Mouse (Mus musculus) midbrain, embryonic 14.5 days (tissue): Measurements from ENCODE around the gene Nipa1. TPM values are rescaled to one million over a fixed set of nuclear protein-coding genes. Genes with fewer than 3 reads are reported as not detected.

ENCODE experiments used
- ATAC-seq: fragments of 200-750 bp; cut with Nextera tagmentation; 2 replicates; pipeline ENCODE4 v1.8.0; 2017; ENCODE audit warnings: moderate number of reproducible peaks, moderate library complexity; ENCODE audit not compliant: low FRiP score, low TSS enrichment
- DNase-seq: peaks from one replicate; pipeline ENCODE4 v3.0.0-alpha.2; 2015
- H3K27ac ChIP-seq: fragments of 300-500 bp; sonication (generic); replicated peaks from 2 replicates; pipeline ENCODE4 v1.5.1; 2014; ENCODE audit warnings: mild to moderate bottlenecking, low read depth, low read length, moderate library complexity
- H3K27me3 ChIP-seq: fragments of 300-500 bp; sonication (generic); 2 replicates; pipeline ENCODE4 v1.6.1; 2014; ENCODE audit warnings: low read length, control low read depth, mixed read lengths; ENCODE audit not compliant: control insufficient read depth, insufficient read depth
- H3K36me3 ChIP-seq: fragments of 300-500 bp; sonication (generic); 2 replicates; pipeline ENCODE4 v1.6.1; 2014; ENCODE audit warnings: low read length, control low read depth; ENCODE audit not compliant: control insufficient read depth, insufficient read depth
- H3K4me1 ChIP-seq: fragments of 300-500 bp; sonication (generic); 2 replicates; pipeline ENCODE4 v1.6.1; 2014; ENCODE audit warnings: mild to moderate bottlenecking, antibody characterized with exemption, low read length, control low read depth; ENCODE audit not compliant: control insufficient read depth, insufficient read depth
- H3K4me2 ChIP-seq: fragments of 300-500 bp; sonication (generic); 2 replicates; pipeline ENCODE4 v1.6.1; 2014; ENCODE audit warnings: mild to moderate bottlenecking, low read length, moderate library complexity
- H3K4me3 ChIP-seq: fragments of 300-500 bp; sonication (generic); replicated peaks from 2 replicates; pipeline ENCODE4 v1.5.1; 2014; ENCODE audit warnings: low read depth, low read length
- H3K9ac ChIP-seq: fragments of 300-500 bp; sonication (generic); replicated peaks from 2 replicates; pipeline ENCODE4 v1.6.1; 2014; ENCODE audit warnings: mild to moderate bottlenecking, low read length, moderate library complexity
- H3K9me3 ChIP-seq: fragments of 300-500 bp; sonication (generic); 2 replicates; pipeline ENCODE4 v1.6.1; 2016; ENCODE audit warnings: low read length, control low read depth, mixed read lengths; ENCODE audit not compliant: control insufficient read depth
- WGBS: fragments of 180-500 bp; shearing (Covaris S2); extraction: QIAGEN DNeasy Blood & Tissue Kit; methylation state at CpG from one replicate; pipeline ENCODE4 v1.1.7; 2014; 5-methylcytosine and 5-hydroxymethylcytosine counted together
- polyA plus RNA-seq: library from polyadenylated mRNA; unstranded; fragments of >200 nt; fragmentation: Nextera tagmentation; extraction: Ambion mirVana; gene quantifications from 2 replicates; pipeline ENCODE4 v1.2.1, GENCODE M21; 2014

Nipa1 gene
- polyA plus RNA-seq, 1 experiment from 2014 or later: 20.1 TPM

- H3K27ac ChIP-seq: no peak overlapping the region
- no peaks in the 10 kb centered on the region for H3K36me3 ChIP-seq
- no peak overlapping the region for H3K9ac ChIP-seq
- DNase-seq (no peak), ATAC-seq (no peak)
- WGBS: 79% methylated on average over 3 of the region's 3 CpGs
- no peak overlapping the region for H3K4me2 ChIP-seq
- H3K27me3 ChIP-seq: no peaks in the 10 kb centered on the region
- peaks cover 3% of the 10 kb centered on the region for H3K4me1 ChIP-seq
- no peaks in the 10 kb centered on the region for H3K9me3 ChIP-seq
- no peak overlapping the region for H3K4me3 ChIP-seq
Observed at GRCm38 (mm10) chr7:56044267-56044629, 24.5 kb upstream of the Nipa1 start.

- Histone ChIP-seq H3K27ac (no peak overlapping the region), H3K4me3 (no peak overlapping the region), H3K27me3 (no peaks in the 10 kb centered on the region), H3K36me3 (no peaks in the 10 kb centered on the region), H3K9me3 (no peaks in the 10 kb centered on the region), H3K4me2 (no peak overlapping the region), H3K9ac (no peak overlapping the region), H3K4me1 (no peaks in the 10 kb centered on the region)
- ATAC-seq (no peak), DNase-seq (no peak)
- WGBS: 63% methylated on average over 4 of the region's 4 CpGs
Observed at GRCm38 (mm10) chr7:56043577-56044266, 24.0 kb upstream of the Nipa1 start.

- Histone ChIP-seq H3K27ac (no peak overlapping the region), H3K9ac (no peak overlapping the region), H3K4me2 (no peak overlapping the region), H3K9me3 (no peaks in the 10 kb centered on the region), H3K4me1 (no peaks in the 10 kb centered on the region), H3K36me3 (no peaks in the 10 kb centered on the region), H3K4me3 (no peak overlapping the region), H3K27me3 (no peaks in the 10 kb centered on the region)
- DNase-seq: peak; percentile 83
- WGBS: 18% methylated on average over 5 of the region's 5 CpGs
- no peak for ATAC-seq
Observed at GRCm38 (mm10) chr7:56042353-56042752, 22.6 kb upstream of the Nipa1 start.

GRCm38 (mm10) chr7:56023586-56023985 lies 3.8 kb upstream of the Nipa1 start:
- no peaks in the 10 kb centered on the region for H3K36me3 ChIP-seq
- H3K4me3 ChIP-seq: no peak overlapping the region
- no peaks in the 10 kb centered on the region for H3K9me3 ChIP-seq
- no peak overlapping the region for H3K9ac ChIP-seq
- H3K27me3 ChIP-seq: no peaks in the 10 kb centered on the region
- peaks cover 2% of the 10 kb centered on the region; the same call in 1 of the 2 replicates for H3K4me1 ChIP-seq
- no peak overlapping the region for H3K4me2 ChIP-seq
- ATAC-seq: no peak
- WGBS: 92% methylated on average over 3 of the region's 3 CpGs
- DNase-seq: no peak
- no peak overlapping the region for H3K27ac ChIP-seq

GRCm38 (mm10) chr7:56018972-56019929 lies 503 bp downstream of the Nipa1 start:
- ATAC-seq (peak; percentile 93), DNase-seq (peak; percentile 92)
- WGBS: under 1% methylated on average over 69 of the region's 71 CpGs
- Histone ChIP-seq H3K27me3 (no peaks in the 10 kb centered on the region), H3K27ac (peak overlapping the region; percentile 88), H3K9ac (peak overlapping the region; percentile 88), H3K9me3 (peaks cover 2% of the 10 kb centered on the region; the same call in 1 of the 2 replicates), H3K4me3 (peak overlapping the region; percentile 62), H3K4me2 (peak overlapping the region; percentile 69), H3K4me1 (peaks cover 10% of the 10 kb centered on the region), H3K36me3 (0 out of 2 replicates have a peak, but pooled peaks cover 3% of the 10 kb centered on the region)

- Histone ChIP-seq H3K4me2 (peak overlapping the region; percentile 69), H3K4me1 (peaks cover 10% of the 10 kb centered on the region), H3K9ac (peak overlapping the region; percentile 88), H3K36me3 (0 out of 2 replicates have a peak, but pooled peaks cover 3% of the 10 kb centered on the region), H3K27ac (peak overlapping the region; percentile 88), H3K4me3 (peak overlapping the region; percentile 62), H3K9me3 (peaks cover 2% of the 10 kb centered on the region; the same call in 1 of the 2 replicates), H3K27me3 (no peaks in the 10 kb centered on the region)
- WGBS: 52% methylated on average over 7 of the region's 7 CpGs
- DNase-seq (no peak), ATAC-seq (peak; percentile 10; the same call in 1 of the 2 replicates)
Observed at GRCm38 (mm10) chr7:56018446-56018971, 1.2 kb downstream of the Nipa1 start.

- WGBS: 84% methylated on average over 3 of the region's 3 CpGs
- Histone ChIP-seq H3K27ac (no peak overlapping the region), H3K27me3 (no peaks in the 10 kb centered on the region), H3K9me3 (peaks cover 2% of the 10 kb centered on the region; the same call in 1 of the 2 replicates), H3K4me1 (peaks cover 10% of the 10 kb centered on the region), H3K36me3 (0 out of 2 replicates have a peak, but pooled peaks cover 3% of the 10 kb centered on the region), H3K4me3 (peak overlapping the region; percentile 62), H3K4me2 (peak overlapping the region; percentile 69), H3K9ac (no peak overlapping the region)
- ATAC-seq: no peak
- no peak for DNase-seq
Observed at GRCm38 (mm10) chr7:56017761-56018160, 2.0 kb downstream of the Nipa1 start.

- Histone ChIP-seq H3K4me1 (peaks cover 10% of the 10 kb centered on the region), H3K4me3 (no peak overlapping the region), H3K9ac (no peak overlapping the region), H3K4me2 (no peak overlapping the region), H3K27ac (no peak overlapping the region), H3K9me3 (peaks cover 2% of the 10 kb centered on the region; the same call in 1 of the 2 replicates), H3K27me3 (no peaks in the 10 kb centered on the region), H3K36me3 (0 out of 2 replicates have a peak, but pooled peaks cover 3% of the 10 kb centered on the region)
- WGBS: 95% methylated on average over 7 of the region's 7 CpGs
- DNase-seq (no peak), ATAC-seq (no peak)
Observed at GRCm38 (mm10) chr7:56015837-56016236, 3.9 kb downstream of the Nipa1 start.
